Mouse (Mus musculus): ENCODE measurements around the gene Usp46. TPM values are rescaled to one million over a fixed set of nuclear protein-coding genes. Genes with fewer than 3 reads are reported as not detected.
"Not testable (repeated sequence)": the region's sequence is repeated elsewhere in the genome, so short reads cannot be mapped to it uniquely, and the experiment has no call there.

Gene Usp46
- polyA plus RNA-seq, 1 experiment from 2014 or later = 23.8 TPM

GRCm38 (mm10) chr5:73987777-73988560 lies 80.3 kb downstream of the Usp46 start:
- WGBS = 71% methylated on average over 13 of the region's 13 CpGs

GRCm38 (mm10) chr5:73977426-73977825 lies 90.8 kb downstream of the Usp46 start:
- H3K9ac ChIP-seq = no peak overlapping the region
- H3K9me3 ChIP-seq = no peaks in the 10 kb centered on the region
- no peak overlapping the region for H3K4me2 ChIP-seq
- no peak overlapping the region for H3K27ac ChIP-seq (replicated peaks)
- H3K4me1 ChIP-seq = peaks cover 6% of the 10 kb centered on the region; the same call in 1 of the 2 replicates
- WGBS = 77% methylated on average over 11 of the region's 11 CpGs
- H3K27me3 ChIP-seq (replicated peaks) = no peaks in the 10 kb centered on the region
- ATAC-seq (ENCODE audit: extremely low read depth, insufficient number of reproducible peaks, low FRiP score, low TSS enrichment) = no peak
- no peaks in the 10 kb centered on the region for H3K36me3 ChIP-seq
- no peak overlapping the region for H3K4me3 ChIP-seq

More at GRCm38 (mm10) chr5:73987777-73988560, 80.3 kb downstream of the Usp46 start:
- Histone ChIP-seq H3K4me1 (peaks cover 5% of the 10 kb centered on the region; the same call in 1 of the 2 replicates), H3K27ac (replicated peaks) (no peak overlapping the region), H3K4me2 (no peak overlapping the region), H3K27me3 (replicated peaks) (no peaks in the 10 kb centered on the region), H3K9ac (no peak overlapping the region), H3K4me3 (no peak overlapping the region), H3K9me3 (no peaks in the 10 kb centered on the region), H3K36me3 (no peaks in the 10 kb centered on the region)
- ATAC-seq (ENCODE audit: extremely low read depth, insufficient number of reproducible peaks, low FRiP score, low TSS enrichment) = no peak

- WGBS = 84% methylated on average over 5 of the region's 5 CpGs
- no peak overlapping the region for H3K27ac ChIP-seq (replicated peaks)
- no peak overlapping the region for H3K4me3 ChIP-seq
- no peak overlapping the region for H3K4me2 ChIP-seq
- H3K4me1 ChIP-seq = peaks cover 18% of the 10 kb centered on the region
- H3K9ac ChIP-seq = no peak overlapping the region
- H3K36me3 ChIP-seq = no peaks in the 10 kb centered on the region
- no peaks in the 10 kb centered on the region for H3K9me3 ChIP-seq
- H3K27me3 ChIP-seq (replicated peaks) = no peaks in the 10 kb centered on the region
- ATAC-seq (ENCODE audit: extremely low read depth, insufficient number of reproducible peaks, low FRiP score, low TSS enrichment) = no peak
These were observed 96.5 kb downstream of the Usp46 start for GRCm38 (mm10) chr5:73971701-73972100.

GRCm38 (mm10) chr5:73970024-73970628 lies 98.1 kb downstream of the Usp46 start:
- H3K9me3 ChIP-seq = no peaks in the 10 kb centered on the region
- H3K4me2 ChIP-seq = peak overlapping the region; percentile 29; the same call in 1 of the 2 replicates
- no peak overlapping the region for H3K9ac ChIP-seq
- no peaks in the 10 kb centered on the region for H3K27me3 ChIP-seq (replicated peaks)
- 43% methylated on average over 7 of the region's 7 CpGs for WGBS
- no peaks in the 10 kb centered on the region for H3K36me3 ChIP-seq
- ATAC-seq (ENCODE audit: extremely low read depth, insufficient number of reproducible peaks, low FRiP score, low TSS enrichment) = no peak
- H3K4me3 ChIP-seq = no peak overlapping the region
- peaks cover 12% of the 10 kb centered on the region; the same call in 1 of the 2 replicates for H3K4me1 ChIP-seq
- H3K27ac ChIP-seq (replicated peaks) = peak overlapping the region; percentile 29; the same call in 1 of the 2 replicates

- WGBS = 78% methylated on average over 8 of the region's 8 CpGs
- Histone ChIP-seq H3K4me2 (no peak overlapping the region), H3K9ac (no peak overlapping the region)
These were observed 98.9 kb downstream of the Usp46 start for GRCm38 (mm10) chr5:73969338-73969737.

GRCm38 (mm10) chr5:73959779-73960178 lies 108.5 kb downstream of the Usp46 start:
- Histone ChIP-seq H3K27me3 (replicated peaks) (no peaks in the 10 kb centered on the region), H3K4me3 (no peak overlapping the region), H3K9me3 (no peaks in the 10 kb centered on the region), H3K4me2 (no peak overlapping the region), H3K9ac (no peak overlapping the region), H3K27ac (replicated peaks) (no peak overlapping the region), H3K4me1 (no peaks in the 10 kb centered on the region), H3K36me3 (no peaks in the 10 kb centered on the region)
- WGBS = 79% methylated on average over 7 of the region's 7 CpGs
- no peak for ATAC-seq (ENCODE audit: extremely low read depth, insufficient number of reproducible peaks, low FRiP score, low TSS enrichment)

More at GRCm38 (mm10) chr5:73969338-73969737, 98.9 kb downstream of the Usp46 start:
- Histone ChIP-seq H3K27ac (replicated peaks) (no peak overlapping the region), H3K27me3 (replicated peaks) (no peaks in the 10 kb centered on the region), H3K36me3 (no peaks in the 10 kb centered on the region), H3K4me1 (peaks cover 12% of the 10 kb centered on the region; the same call in 1 of the 2 replicates), H3K4me3 (no peak overlapping the region), H3K9me3 (no peaks in the 10 kb centered on the region)
- ATAC-seq (ENCODE audit: extremely low read depth, insufficient number of reproducible peaks, low FRiP score, low TSS enrichment) = no peak

- 83% methylated on average over 5 of the region's 5 CpGs for WGBS
- not testable (repeated sequence) for H3K9me3 ChIP-seq; ATAC-seq (ENCODE audit: extremely low read depth, insufficient number of reproducible peaks, low FRiP score, low TSS enrichment); H3K27ac ChIP-seq (replicated peaks); H3K36me3 ChIP-seq; H3K4me2 ChIP-seq; H3K4me1 ChIP-seq; H3K27me3 ChIP-seq (replicated peaks); H3K9ac ChIP-seq; H3K4me3 ChIP-seq
These were observed 109.6 kb downstream of the Usp46 start for GRCm38 (mm10) chr5:73958614-73959013.

- 71% methylated on average over 5 of the region's 5 CpGs for WGBS
- H3K4me3 ChIP-seq = no peak overlapping the region
- H3K4me1 ChIP-seq = no peaks in the 10 kb centered on the region
- ATAC-seq (ENCODE audit: extremely low read depth, insufficient number of reproducible peaks, low FRiP score, low TSS enrichment) = no peak
- H3K27ac ChIP-seq (replicated peaks) = no peak overlapping the region
- no peaks in the 10 kb centered on the region for H3K36me3 ChIP-seq
- no peaks in the 10 kb centered on the region for H3K9me3 ChIP-seq
- H3K4me2 ChIP-seq = no peak overlapping the region
- no peak overlapping the region for H3K9ac ChIP-seq
- no peaks in the 10 kb centered on the region for H3K27me3 ChIP-seq (replicated peaks)
These were observed 110.1 kb downstream of the Usp46 start for GRCm38 (mm10) chr5:73958096-73958495.

- WGBS = 63% methylated on average over 3 of the region's 3 CpGs
- no peak for ATAC-seq (ENCODE audit: extremely low read depth, insufficient number of reproducible peaks, low FRiP score, low TSS enrichment)
- no peak overlapping the region for H3K9ac ChIP-seq
- no peaks in the 10 kb centered on the region for H3K4me1 ChIP-seq
- H3K9me3 ChIP-seq = no peaks in the 10 kb centered on the region
- H3K27ac ChIP-seq (replicated peaks) = no peak overlapping the region
- no peaks in the 10 kb centered on the region for H3K36me3 ChIP-seq
- H3K4me3 ChIP-seq = no peak overlapping the region
- H3K27me3 ChIP-seq (replicated peaks) = no peaks in the 10 kb centered on the region
- no peak overlapping the region for H3K4me2 ChIP-seq
These were observed 112.5 kb downstream of the Usp46 start for GRCm38 (mm10) chr5:73955691-73956090.

- Histone ChIP-seq H3K27me3 (replicated peaks) (no peaks in the 10 kb centered on the region), H3K9me3 (no peaks in the 10 kb centered on the region), H3K4me1 (no peaks in the 10 kb centered on the region), H3K9ac (no peak overlapping the region), H3K4me3 (no peak overlapping the region), H3K36me3 (no peaks in the 10 kb centered on the region), H3K27ac (replicated peaks) (no peak overlapping the region), H3K4me2 (no peak overlapping the region)
- no peak for ATAC-seq (ENCODE audit: extremely low read depth, insufficient number of reproducible peaks, low FRiP score, low TSS enrichment)
- 85% methylated on average over 4 of the region's 4 CpGs for WGBS
These were observed 113.2 kb downstream of the Usp46 start for GRCm38 (mm10) chr5:73955005-73955404.

- WGBS = 73% methylated on average over 3 of the region's 3 CpGs
- no peaks in the 10 kb centered on the region for H3K36me3 ChIP-seq
- no peaks in the 10 kb centered on the region for H3K27me3 ChIP-seq (replicated peaks)
- no peak overlapping the region for H3K27ac ChIP-seq (replicated peaks)
- no peak overlapping the region for H3K9ac ChIP-seq
- no peak overlapping the region for H3K4me2 ChIP-seq
- no peaks in the 10 kb centered on the region for H3K4me1 ChIP-seq
- no peaks in the 10 kb centered on the region for H3K9me3 ChIP-seq
- ATAC-seq (ENCODE audit: extremely low read depth, insufficient number of reproducible peaks, low FRiP score, low TSS enrichment) = no peak
- H3K4me3 ChIP-seq = no peak overlapping the region
These were observed 115.1 kb downstream of the Usp46 start for GRCm38 (mm10) chr5:73953066-73953614.
